Mouse (Mus musculus) left cerebral cortex, postnatal 25 days (tissue): ENCODE measurements around the gene Dsp. TPM values are rescaled to one million over a fixed set of nuclear protein-coding genes. Genes with fewer than 3 reads are reported as not detected.

ENCODE experiments used
- DNase-seq, 2 experiments: peaks; one replicate each; pipeline ENCODE4 v3.0.0; 2022; ENCODE audit warnings: low spot score in 2 of 2, mixed read lengths in 1 of 2
- intact Hi-C: fragments of 180-260 bp; cut with DNase I; formaldehyde crosslinking; loops from one replicate; pipeline ENCODE4 v1.15.1; 2025
- total RNA-seq, 2 experiments: library from RNA; stranded (reverse); gene quantifications; 2 replicates each; pipeline ENCODE4 v1.2.3; 2021

Gene Dsp
- total RNA-seq, result under 1 TPM; 0.16 TPM

GRCm38 (mm10) chr13:38151069-38151588 is at the start of gene Dsp:
TSS of gene Dsp (plus strand) at chr13:38151294.
- no peak for DNase-seq
- intact Hi-C loops, result no loop called here

DNA sequence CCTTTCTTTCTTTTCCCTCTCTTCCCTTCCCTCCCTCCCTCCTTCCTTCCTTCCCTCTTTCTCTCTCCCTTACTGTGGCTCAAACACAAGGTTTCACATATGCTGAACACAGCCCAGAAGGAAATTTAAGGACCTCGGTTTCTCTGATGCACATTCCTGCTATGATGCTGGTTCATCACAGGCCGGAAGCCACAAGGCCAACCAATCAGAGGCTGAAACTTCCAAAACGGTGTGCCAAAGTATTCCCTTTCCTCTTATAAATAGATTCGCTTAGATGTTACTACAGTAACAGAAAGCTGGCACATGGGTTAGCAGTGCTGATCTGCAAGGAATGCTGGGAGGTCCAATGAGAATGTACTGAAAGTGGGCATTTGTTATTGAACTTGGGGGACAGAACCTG is 47.7 kb upstream of the Dsp start:
- DNase-seq, result no peak
- intact Hi-C loops, result no loop called here

- no peak for DNase-seq
- intact Hi-C loops, result no loop called here
Measured at GRCm38 (mm10) chr13:38104501-38104900, 46.6 kb upstream of the Dsp start.

GRCm38 (mm10) chr13:38109081-38109480 is 42.0 kb upstream of the Dsp start:
- DNase-seq, result no peak
- intact Hi-C loops, result no loop called here

DNA sequence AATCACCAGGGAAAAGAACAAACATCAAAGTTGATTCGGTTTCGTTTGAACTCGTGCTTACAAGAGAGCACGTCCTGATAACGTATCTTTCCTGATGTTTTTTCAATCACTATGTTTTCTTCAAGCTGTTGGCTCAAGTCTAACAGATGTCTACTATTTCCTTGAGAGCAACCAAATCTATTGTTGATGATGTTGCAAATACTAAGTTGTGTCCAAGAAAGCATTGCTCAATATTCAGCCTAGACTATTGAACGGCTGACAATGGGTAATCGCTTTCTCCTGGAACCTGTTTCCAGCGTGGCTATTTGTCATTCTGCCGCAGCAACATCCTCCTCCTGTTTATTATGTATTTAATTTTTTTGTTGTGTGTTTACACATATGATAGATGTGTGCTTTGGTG is 28.8 kb upstream of the Dsp start:
- DNase-seq, result no peak
- intact Hi-C loops, result no loop called here

- no peak for DNase-seq
- intact Hi-C loops, result no loop called here
Measured at GRCm38 (mm10) chr13:38123666-38124065, 27.4 kb upstream of the Dsp start.

- no peak for DNase-seq
- intact Hi-C loops, result no loop called here
Measured at GRCm38 (mm10) chr13:38127683-38128082, 23.4 kb upstream of the Dsp start.

DNA sequence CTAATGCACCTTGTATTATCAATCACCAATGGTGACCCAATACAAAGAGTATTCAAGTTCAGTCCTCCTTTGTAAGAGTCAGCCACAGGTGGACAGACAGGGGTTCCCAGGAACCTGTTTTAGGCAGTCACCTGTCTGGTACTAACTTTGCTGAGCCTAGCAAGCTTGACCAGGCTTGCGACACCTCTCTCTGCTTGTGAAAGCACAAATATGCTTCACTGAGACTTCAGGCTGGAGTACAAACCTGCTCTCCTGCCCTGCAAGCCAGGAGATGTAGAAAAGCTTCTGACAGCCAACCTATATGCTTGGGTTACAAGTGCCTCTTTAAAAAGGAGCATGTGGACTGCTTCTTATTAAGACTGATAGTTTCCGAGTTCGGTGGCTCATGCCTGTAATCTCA is 22.8 kb upstream of the Dsp start:
- intact Hi-C loops, result no loop called here
- no peak for DNase-seq

- intact Hi-C loops, result no loop called here
- DNase-seq, result no peak
Measured at GRCm38 (mm10) chr13:38129492-38129891, 21.6 kb upstream of the Dsp start.

DNA sequence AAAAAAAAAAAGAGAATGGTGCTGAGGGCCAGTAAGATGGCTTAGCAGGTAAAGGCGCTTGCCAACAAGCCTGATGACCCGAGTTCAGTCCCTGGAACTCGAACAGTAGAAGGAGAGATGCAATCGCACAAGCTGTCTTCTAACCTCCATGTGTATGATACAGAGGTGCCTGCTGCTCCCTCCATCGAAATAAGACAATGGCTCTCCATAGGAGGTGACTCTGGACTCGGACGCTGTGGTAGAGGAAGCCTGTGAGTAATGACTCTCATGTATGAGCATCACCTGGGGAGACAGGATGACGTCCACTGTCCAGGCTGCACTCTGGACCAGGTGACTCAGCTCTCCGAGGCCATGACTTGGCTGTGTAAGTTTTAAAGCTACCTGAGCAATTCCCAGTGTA is 21.0 kb upstream of the Dsp start:
- no peak for DNase-seq
- intact Hi-C loops, result no loop called here

- intact Hi-C loops, result no loop called here
- no peak for DNase-seq
Measured at GRCm38 (mm10) chr13:38133016-38133528, 18.0 kb upstream of the Dsp start.

DNA sequence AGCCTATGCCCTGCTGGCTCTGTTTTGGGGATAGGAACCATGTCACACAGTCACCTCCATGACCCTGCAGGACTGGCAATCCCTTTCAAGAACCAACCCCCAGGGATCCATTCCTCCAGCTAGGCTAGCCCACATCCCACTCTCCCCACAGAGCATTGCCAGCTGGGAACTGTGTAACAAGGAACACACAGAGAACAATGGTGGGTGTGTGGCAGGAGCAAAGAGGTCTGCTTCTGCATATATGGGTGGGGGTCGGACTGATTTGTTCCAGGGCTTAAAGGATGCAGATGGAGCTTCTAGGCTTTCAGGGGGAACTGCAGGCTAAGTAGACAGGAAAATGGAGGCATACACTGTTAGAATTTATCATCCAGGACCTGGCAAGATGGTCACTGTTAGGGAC is 10.6 kb upstream of the Dsp start:
- DNase-seq, result no peak
- intact Hi-C loops, result no loop called here

DNA sequence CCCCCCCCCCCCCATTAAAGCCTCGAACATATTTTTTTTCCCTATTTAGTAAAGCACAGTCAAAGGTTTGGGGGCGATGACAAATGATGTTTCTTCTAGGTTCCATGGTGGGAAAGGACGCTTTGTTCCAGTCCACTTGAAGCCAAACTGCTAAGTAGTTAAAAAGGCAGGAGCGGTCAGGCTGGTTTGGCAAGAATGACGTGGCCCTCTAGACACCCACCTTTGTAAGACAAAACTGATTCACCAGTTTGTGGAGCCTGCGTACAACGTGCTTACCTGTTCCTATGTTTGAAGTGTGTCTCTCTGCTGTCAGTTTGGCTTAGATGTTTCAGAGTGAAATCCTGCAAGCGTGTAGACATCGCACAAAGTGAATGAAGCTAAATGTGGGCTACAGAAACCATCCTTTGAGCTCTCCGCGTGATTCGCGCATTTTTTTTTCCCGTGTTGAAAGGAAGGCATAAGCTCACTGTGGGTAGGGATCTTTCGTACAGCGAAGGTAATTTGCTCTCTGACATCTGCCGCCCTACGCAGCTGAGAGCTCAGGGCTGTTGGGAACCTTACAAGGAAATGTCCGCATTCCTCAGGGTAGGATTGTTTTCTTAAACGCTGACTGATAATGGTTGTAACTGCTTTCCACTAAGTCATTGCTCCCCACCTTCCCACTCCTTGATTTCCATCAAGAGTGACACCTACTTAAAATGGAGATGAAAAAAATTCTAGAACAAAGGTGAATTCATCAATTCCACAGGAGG is 6.0 kb upstream of the Dsp start:
- intact Hi-C loops, result no loop called here
- no peak for DNase-seq

DNA sequence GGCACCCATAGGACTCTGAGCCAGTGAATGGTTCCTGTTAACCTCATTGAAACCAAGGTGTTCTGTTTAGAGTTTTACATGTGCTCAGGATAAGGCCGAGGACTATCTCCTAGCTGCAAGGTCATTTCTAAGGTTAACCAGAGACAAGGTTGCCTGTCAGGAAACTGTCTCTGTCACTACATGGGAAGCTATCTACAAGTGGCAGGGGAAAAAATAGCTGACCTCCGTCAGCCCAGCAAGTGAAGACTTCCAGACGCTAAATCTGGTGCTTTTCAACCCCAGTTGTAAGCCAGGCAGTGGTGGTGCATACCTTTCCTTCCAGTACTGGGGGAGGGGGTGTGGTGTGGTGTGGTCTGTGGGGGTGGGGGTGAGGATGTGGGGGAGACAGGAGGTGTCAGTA is 2.7 kb upstream of the Dsp start:
- DNase-seq, result no peak
- intact Hi-C loops, result no loop called here

- intact Hi-C loops, result no loop called here
- DNase-seq, result no peak
Measured at GRCm38 (mm10) chr13:38151671-38152428, 756 bp downstream of the Dsp start.

DNA sequence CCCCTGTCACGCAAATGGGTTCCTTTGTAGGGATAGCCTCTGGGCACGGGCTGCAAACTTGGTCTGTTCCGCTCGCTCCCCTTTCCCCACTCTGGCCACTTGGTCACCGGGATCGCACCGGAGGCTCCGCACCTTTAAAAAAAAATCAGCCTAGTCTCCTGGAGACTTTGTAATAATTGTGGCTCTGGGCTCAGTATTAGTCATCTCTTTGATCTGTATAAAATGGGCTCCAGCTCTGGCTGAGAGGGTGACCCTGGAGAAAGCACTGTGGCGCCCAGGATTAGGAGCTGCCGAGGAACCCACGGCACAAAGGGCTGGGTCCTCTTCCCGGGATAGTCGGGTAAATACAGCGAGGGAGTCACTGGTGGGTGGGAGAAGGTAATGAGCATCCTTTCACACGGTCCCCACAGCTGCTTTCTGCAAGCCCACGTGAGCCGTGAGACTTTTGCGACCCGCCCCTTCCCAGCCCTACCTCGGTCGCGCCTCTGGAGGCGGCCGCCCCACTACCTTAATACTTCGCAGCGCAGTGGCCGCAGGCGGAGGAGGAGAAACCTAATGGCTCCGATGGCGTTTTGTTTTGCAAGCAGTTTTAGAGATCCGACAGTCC is 1.4 kb downstream of the Dsp start:
- intact Hi-C loops, result no loop called here
- DNase-seq, result no peak

DNA sequence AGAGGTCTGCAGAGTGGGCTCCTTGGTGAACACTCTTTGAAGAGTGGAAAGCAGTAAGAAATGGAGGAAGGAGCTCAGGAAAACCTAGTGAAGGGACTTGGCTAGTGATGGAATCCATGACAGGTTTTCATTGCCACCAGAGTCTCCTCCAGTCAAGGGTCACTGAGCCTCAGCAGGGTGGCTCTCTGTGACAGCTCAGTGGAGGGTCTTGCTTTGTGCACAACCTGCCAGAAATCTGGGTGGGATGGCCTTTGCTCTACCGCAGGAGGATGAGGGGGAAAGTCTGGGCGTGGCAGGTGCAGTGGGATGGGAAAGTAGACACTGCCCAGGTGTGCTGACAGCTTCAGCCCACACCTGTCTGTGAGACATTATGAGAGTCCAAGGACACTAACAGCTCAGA is 4.4 kb downstream of the Dsp start:
- no peak for DNase-seq
- intact Hi-C loops, result no loop called here

DNA sequence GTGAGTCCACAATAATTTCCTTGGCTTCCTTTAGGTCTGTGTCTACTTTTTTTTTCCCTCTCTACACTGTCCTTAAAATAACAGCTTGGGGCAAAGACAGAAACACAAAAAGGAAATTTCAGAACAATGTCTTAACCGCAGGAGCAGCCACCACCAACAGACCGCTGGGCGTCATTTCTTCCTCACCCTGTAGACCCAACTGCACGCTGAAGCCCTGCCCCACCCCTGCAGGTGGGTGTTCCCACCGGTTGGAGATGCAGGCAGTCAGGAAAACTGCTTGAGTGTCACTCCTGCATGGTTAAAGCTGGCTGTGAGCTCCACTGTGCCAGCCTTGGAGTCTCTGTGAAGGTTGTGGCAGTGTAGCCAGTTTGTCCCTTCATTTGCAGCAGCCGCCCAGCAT is 6.5 kb downstream of the Dsp start:
- intact Hi-C loops, result no loop called here
- no peak for DNase-seq

GRCm38 (mm10) chr13:38162002-38162401 is 10.9 kb downstream of the Dsp start:
- intact Hi-C loops, result no loop called here
- no peak for DNase-seq

- intact Hi-C loops, result no loop called here
- DNase-seq, result peak in 1 of 2 experiments; percentile 18
Measured at GRCm38 (mm10) chr13:38162668-38163067, 11.6 kb downstream of the Dsp start.

GRCm38 (mm10) chr13:38164932-38165331 is 13.8 kb downstream of the Dsp start:
- intact Hi-C loops, result no loop called here
- no peak for DNase-seq
